Mouse (Mus musculus) brain, embryonic 14.5 days (tissue): ENCODE results near the gene Rgl1.

Experiments
- CTCF ChIP-seq: fragments of 200-500 bp; IDR thresholded peaks from 2 replicates; pipeline ENCODE4 v1.5.1; 2012; ENCODE audit warnings: inconsistent platforms, mild to moderate bottlenecking, moderate library complexity, borderline replicate concordance; ENCODE audit not compliant: insufficient read depth, insufficient read length; ENCODE audit errors: extremely low read depth
- POLR2A ChIP-seq: fragments of 200-500 bp; IDR thresholded peaks from 2 replicates; pipeline ENCODE4 v1.6.1; 2012; ENCODE audit warnings: mild to moderate bottlenecking, inconsistent platforms, borderline replicate concordance; ENCODE audit not compliant: poor library complexity, insufficient read depth, insufficient read length, severe bottlenecking; ENCODE audit errors: extremely low read depth

DNA sequence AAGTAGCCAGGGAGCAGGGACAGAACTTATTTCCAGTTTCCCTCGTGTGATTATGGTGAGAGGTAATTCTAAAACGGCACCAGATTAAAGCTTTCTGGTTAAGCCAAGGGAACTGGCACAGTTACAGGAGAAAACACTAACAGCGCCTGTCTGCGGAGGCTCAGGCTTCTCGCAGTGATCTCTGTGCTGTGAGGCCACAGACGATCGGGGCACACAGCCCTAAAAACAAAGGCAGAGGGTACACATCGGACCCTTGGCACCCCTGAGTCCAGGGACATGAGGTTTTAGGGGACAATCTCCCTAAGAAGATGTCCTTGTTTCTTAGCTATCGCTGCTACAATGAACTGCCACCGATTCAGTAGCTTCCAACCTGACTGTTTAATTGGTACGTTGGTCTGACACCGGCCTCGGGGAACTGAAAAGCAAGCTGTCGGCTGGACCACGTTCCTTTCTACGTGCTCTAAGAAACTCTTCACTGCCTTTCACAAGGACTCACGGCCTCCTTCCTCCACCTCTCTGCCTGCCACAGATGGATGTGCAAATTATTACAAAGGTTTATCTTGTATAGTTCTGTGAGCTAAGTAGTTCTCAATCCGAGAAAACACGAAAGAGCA is 187.9 kb downstream of the Rgl1 start:
- TF ChIP-seq POLR2A = no peak
- TF ChIP-seq CTCF = no peak
